Mouse (Mus musculus) Patski (cell line): ENCODE measurements around the gene Hmgcr. TPM values are rescaled to one million over a fixed set of nuclear protein-coding genes. Genes with fewer than 3 reads are reported as not detected.

ENCODE experiments used
- ATAC-seq: fragments of 100-300 bp; one replicate; pipeline ENCODE4 v1.8.0; 2021
- CTCF ChIA-PET: fragments of 350-600 bp; sonication (Branson Sonifier 250); formaldehyde crosslinking; loops from one replicate; lab custom pipeline; 2022; ENCODE audit warnings: inconsistent platforms; lab: Charles Lee
- POLR2A ChIA-PET: fragments of 350-600 bp; sonication (Branson Sonifier 250); formaldehyde crosslinking; loops from one replicate; lab custom pipeline; 2022; ENCODE audit warnings: antibody characterized with exemption, inconsistent platforms; lab: Charles Lee
- DNase-seq: peaks from one replicate; pipeline ENCODE4 v3.0.0-alpha.2; 2011; ENCODE audit warnings: low read depth, low spot score
- H3K27me3 ChIP-seq: fragments of 371-371 bp; one replicate; pipeline ENCODE4 v1.5.1; 2021
- CTCF ChIP-seq: fragments of 100-300 bp; IDR thresholded peaks from one replicate; pipeline ENCODE4 v1.5.1; 2021
- in situ Hi-C: fragments of 300-500 bp; cut with MboI; formaldehyde crosslinking; loops from 3 replicates; pipeline ENCODE4 v1.11.1; 2018; ENCODE audit warnings: low pct_unique_long_range_greater_than_20kb, mixed read lengths
- polyA plus RNA-seq: library from polyadenylated mRNA; unstranded; gene quantifications from one replicate; pipeline ENCODE4 v1.2.3, GENCODE M21; 2021

Hmgcr gene
- polyA plus RNA-seq, 1 experiment from 2014 or later, result 43.0 TPM

GRCm38 (mm10) chr13:96614615-96615014 lies 56.1 kb downstream of the Hmgcr start:
- in situ Hi-C loops, result no loop called here
- ChIA-PET POLR2A (no interaction called here), CTCF (no interaction called here)
- DNase-seq (no peak), ATAC-seq (no peak)
- no peaks in the 10 kb centered on the region for H3K27me3 ChIP-seq
- no peak for TF ChIP-seq CTCF

- in situ Hi-C loops, result no loop called here
- POLR2A ChIA-PET, result no interaction called here
- no peak for TF ChIP-seq CTCF
- DNase-seq (no peak), ATAC-seq (no peak)
- no peaks in the 10 kb centered on the region for H3K27me3 ChIP-seq
- CTCF ChIA-PET, result interaction anchor here (0.5 to 1.1 kb wide), 4 partner anchors 11 to 621 kb away, joined by 3 to 4 read pairs (median 3); no protein-coding TSS in a partner anchor
These were observed 66.5 kb downstream of the Hmgcr start for GRCm38 (mm10) chr13:96604242-96604641.

- no peaks in the 10 kb centered on the region for H3K27me3 ChIP-seq
- ATAC-seq (no peak), DNase-seq (no peak)
- in situ Hi-C loops, result loop anchor here (25.0 kb wide), 1 partner anchor 562 kb away; no protein-coding TSS in a partner anchor
- TF ChIP-seq CTCF, result no peak
- ChIA-PET POLR2A (no interaction called here), CTCF (interaction anchor here (1.4 kb wide), 1 partner anchor 10 kb away, joined by 4 read pairs; no protein-coding TSS in a partner anchor)
These were observed 71.6 kb downstream of the Hmgcr start for GRCm38 (mm10) chr13:96599182-96599581.

Other genes starting within 250 kb of the Hmgcr start
- gene Ankdd1b, start 199.7 kb downstream of the Hmgcr start, polyA plus RNA-seq, result 0.12 TPM
- not detected for gene Gm17622, start 180.2 kb downstream of the Hmgcr start, polyA plus RNA-seq
- 12.3 TPM for gene Polk, start 128.4 kb downstream of the Hmgcr start, polyA plus RNA-seq
- gene Col4a3bp, start 128.3 kb downstream of the Hmgcr start, polyA plus RNA-seq, result 36.4 TPM
- not detected for gene Ankrd31, start 77.3 kb upstream of the Hmgcr start, polyA plus RNA-seq